Mouse (Mus musculus) stomach, embryonic 16.5 days (tissue): ENCODE results near the gene Pnmal2. TPM values are rescaled to one million over a fixed set of nuclear protein-coding genes. Genes with fewer than 3 reads are reported as not detected.
A peak's percentile ranks its signal among the peaks of the same experiment; 100 is the strongest.

Experiments used
- ATAC-seq: fragments of 200-750 bp; cut with Nextera tagmentation; 2 replicates; pipeline ENCODE4 v1.8.0; 2017; ENCODE audit warnings: moderate number of reproducible peaks, moderate TSS enrichment; ENCODE audit not compliant: insufficient read depth, low FRiP score
- H3K27ac ChIP-seq: fragments of 300-500 bp; sonication (generic); 2 replicates; pipeline ENCODE4 v1.5.1; 2014; ENCODE audit warnings: low read length
- H3K27me3 ChIP-seq: fragments of 300-500 bp; sonication (generic); 2 replicates; pipeline ENCODE4 v1.6.1; 2014; ENCODE audit warnings: low read length, control low read depth, mixed read lengths; ENCODE audit not compliant: control insufficient read depth, insufficient read depth
- H3K36me3 ChIP-seq: fragments of 300-500 bp; sonication (generic); 2 replicates; pipeline ENCODE4 v1.6.1; 2014; ENCODE audit warnings: low read length; ENCODE audit not compliant: control insufficient read depth, insufficient read depth
- H3K4me1 ChIP-seq: fragments of 300-500 bp; sonication (generic); 2 replicates; pipeline ENCODE4 v1.6.1; 2014; ENCODE audit warnings: low read length, control low read depth, mixed read lengths; ENCODE audit not compliant: control insufficient read depth, insufficient read depth
- H3K4me2 ChIP-seq: fragments of 300-500 bp; sonication (generic); 2 replicates; pipeline ENCODE4 v1.6.1; 2014; ENCODE audit warnings: low read depth, low read length, mixed read lengths
- H3K4me3 ChIP-seq: fragments of 300-500 bp; sonication (generic); replicated peaks from 2 replicates; pipeline ENCODE4 v1.5.1; 2014; ENCODE audit warnings: mild to moderate bottlenecking, low read length
- H3K9ac ChIP-seq: fragments of 300-500 bp; sonication (generic); 2 replicates; pipeline ENCODE4 v1.6.1; 2014; ENCODE audit warnings: low read length
- H3K9me3 ChIP-seq: fragments of 300-500 bp; sonication (generic); replicated peaks from 2 replicates; pipeline ENCODE4 v1.6.1; 2016; ENCODE audit warnings: low read length, control low read depth; ENCODE audit not compliant: control insufficient read depth
- WGBS: fragments of 180-500 bp; shearing (Covaris S2); extraction: QIAGEN DNeasy Blood & Tissue Kit; methylation state at CpG from one replicate; pipeline ENCODE4 v1.1.7; 2014; 5-methylcytosine and 5-hydroxymethylcytosine counted together
- polyA plus RNA-seq: library from polyadenylated mRNA; unstranded; fragments of >200 nt; fragmentation: Nextera tagmentation; extraction: Ambion mirVana; gene quantifications from 2 replicates; pipeline ENCODE4 v1.2.1, GENCODE M21; 2015

The Pnmal2 gene
- 7.8 and 10.2 TPM in 2 replicates for polyA plus RNA-seq

- H3K4me3 ChIP-seq, result peak within 1 kb of the TSS; percentile 70
- no peaks in the 10 kb centered on the region for H3K9me3 ChIP-seq
- H3K27me3 ChIP-seq, result peaks cover 27% of the 10 kb centered on the region
- WGBS, result 13% methylated on average over 36 of the region's 36 CpGs
- H3K9ac ChIP-seq, result peak within 1 kb of the TSS; percentile 84
- no peak within 1 kb of the TSS for H3K27ac ChIP-seq
- ATAC-seq, result peak; percentile 85
- H3K36me3 ChIP-seq, result no peaks in the 10 kb centered on the region
- H3K4me2 ChIP-seq, result peak within 1 kb of the TSS; percentile 87
- H3K4me1 ChIP-seq, result peaks cover 48% of the 10 kb centered on the region
These were observed at the start of gene Pnmal2 for GRCm38 (mm10) chr7:16944061-16944807. Gene Pnmal2, plus strand, starts transcription at chr7:16944682.

- peaks cover 9% of the 10 kb centered on the region; the same call in 1 of the 2 replicates for H3K27me3 ChIP-seq
- under 1% methylated on average over 24 of the region's 24 CpGs for WGBS
- H3K4me3 ChIP-seq, result peak overlapping the region; percentile 33
- H3K9ac ChIP-seq, result peak overlapping the region; percentile 57
- peaks cover 38% of the 10 kb centered on the region for H3K4me1 ChIP-seq
- ATAC-seq, result no peak
- H3K36me3 ChIP-seq, result no peaks in the 10 kb centered on the region
- no peaks in the 10 kb centered on the region for H3K9me3 ChIP-seq
- no peak overlapping the region; the same call in 1 of the 2 replicates for H3K27ac ChIP-seq
- H3K4me2 ChIP-seq, result peak overlapping the region; percentile 55
These were observed 49.5 kb upstream of the Pnmal2 start for GRCm38 (mm10) chr7:16895000-16895399.

GRCm38 (mm10) chr7:16895511-16895910, 49.0 kb upstream of the Pnmal2 start:
- Histone ChIP-seq H3K27me3 (peaks cover 9% of the 10 kb centered on the region; the same call in 1 of the 2 replicates), H3K9me3 (no peaks in the 10 kb centered on the region), H3K4me3 (peak overlapping the region; percentile 33), H3K36me3 (no peaks in the 10 kb centered on the region), H3K9ac (peak overlapping the region; percentile 57), H3K27ac (no peak overlapping the region), H3K4me2 (peak overlapping the region; percentile 55), H3K4me1 (peaks cover 34% of the 10 kb centered on the region)
- WGBS, result 29% methylated on average over 10 of the region's 10 CpGs
- ATAC-seq, result no peak

GRCm38 (mm10) chr7:16900526-16900925, 44.0 kb upstream of the Pnmal2 start:
- Histone ChIP-seq H3K36me3 (no peaks in the 10 kb centered on the region), H3K4me1 (peaks cover 12% of the 10 kb centered on the region), H3K27ac (no peak overlapping the region), H3K9me3 (no peaks in the 10 kb centered on the region), H3K9ac (peak overlapping the region; percentile 26; the same call in 1 of the 2 replicates), H3K27me3 (no peaks in the 10 kb centered on the region), H3K4me3 (no peak overlapping the region), H3K4me2 (no peak overlapping the region)
- no peak for ATAC-seq
- 36% methylated on average over 5 of the region's 5 CpGs for WGBS

- H3K9ac ChIP-seq, result no peak overlapping the region
- H3K27me3 ChIP-seq, result no peaks in the 10 kb centered on the region
- WGBS, result 71% methylated on average over 2 of the region's 2 CpGs
- H3K4me3 ChIP-seq, result no peak overlapping the region
- no peak overlapping the region for H3K4me2 ChIP-seq
- peaks cover 27% of the 10 kb centered on the region for H3K4me1 ChIP-seq
- H3K27ac ChIP-seq, result no peak overlapping the region
- H3K36me3 ChIP-seq, result no peaks in the 10 kb centered on the region
- no peak for ATAC-seq
- H3K9me3 ChIP-seq, result no peaks in the 10 kb centered on the region
These were observed 41.0 kb upstream of the Pnmal2 start for GRCm38 (mm10) chr7:16903439-16903955.

GRCm38 (mm10) chr7:16904120-16904675, 40.3 kb upstream of the Pnmal2 start:
- no peak overlapping the region for H3K27ac ChIP-seq
- H3K36me3 ChIP-seq, result no peaks in the 10 kb centered on the region
- no peaks in the 10 kb centered on the region for H3K9me3 ChIP-seq
- peaks cover 34% of the 10 kb centered on the region for H3K4me1 ChIP-seq
- WGBS, result 40% methylated on average over 8 of the region's 10 CpGs
- H3K27me3 ChIP-seq, result no peaks in the 10 kb centered on the region
- H3K9ac ChIP-seq, result 0 out of 2 replicates have a peak overlapping the region, but pooled peaks have one; percentile 7
- ATAC-seq, result no peak
- no peak overlapping the region for H3K4me2 ChIP-seq
- H3K4me3 ChIP-seq, result no peak overlapping the region

- Histone ChIP-seq H3K27ac (peak overlapping the region; percentile 26), H3K4me1 (peaks cover 44% of the 10 kb centered on the region), H3K4me3 (no peak overlapping the region), H3K27me3 (no peaks in the 10 kb centered on the region), H3K4me2 (no peak overlapping the region), H3K9me3 (no peaks in the 10 kb centered on the region), H3K9ac (no peak overlapping the region), H3K36me3 (no peaks in the 10 kb centered on the region)
- 44% methylated on average over 9 of the region's 9 CpGs for WGBS
- ATAC-seq, result peak; percentile 40; the same call in 1 of the 2 replicates
These were observed 38.9 kb upstream of the Pnmal2 start for GRCm38 (mm10) chr7:16905491-16906021.

- H3K4me1 ChIP-seq, result peaks cover 44% of the 10 kb centered on the region
- peak within 1 kb of the TSS; percentile 26 for H3K27ac ChIP-seq
- H3K9ac ChIP-seq, result peak within 1 kb of the TSS; percentile 17; the same call in 1 of the 2 replicates
- H3K27me3 ChIP-seq, result no peaks in the 10 kb centered on the region
- H3K4me2 ChIP-seq, result 0 out of 2 replicates have a peak within 1 kb of the TSS, but pooled peaks have one; percentile 23
- WGBS, result 12% methylated on average over 6 of the region's 6 CpGs
- no peaks in the 10 kb centered on the region for H3K9me3 ChIP-seq
- H3K4me3 ChIP-seq, result no peak within 1 kb of the TSS
- H3K36me3 ChIP-seq, result no peaks in the 10 kb centered on the region
- ATAC-seq, result peak; percentile 16; the same call in 1 of the 2 replicates
These were observed 38.2 kb upstream of the Pnmal2 start, which contains the start of gene Ptgir for GRCm38 (mm10) chr7:16906281-16906680. Gene Ptgir, plus strand, starts transcription at chr7:16906490.
